Mouse (Mus musculus): ENCODE measurements at regions not wholly inside any gene's neighbourhood (a gene's known extent, or its start where the extent isn't known, plus 50 kb on each side); places are given as distances from the start of the nearest gene placed in this dataset.

- TF ChIP-seq CTCF (IDR thresholded peaks at IDR 0.05; ENCODE audit: control insufficient read depth, insufficient read depth, low read length), result no peak
- no peak for TF ChIP-seq POLR2A (IDR thresholded peaks at IDR 0.05; ENCODE audit: borderline replicate concordance, control insufficient read depth, low read depth, low read length)
Measured at GRCm38 (mm10) chr15:61535180-61535579, 612.4 kb upstream of the A1bg start.
